Mouse (Mus musculus) heart, embryonic 14.5 days (tissue): ENCODE data around the gene Atp5mpl. TPM values are rescaled to one million over a fixed set of nuclear protein-coding genes. Genes with fewer than 3 reads are reported as not detected.

Experiments used
- ATAC-seq: fragments of 200-750 bp; cut with Nextera tagmentation; 2 replicates; pipeline ENCODE4 v1.8.0; 2017; ENCODE audit warnings: low read depth, moderate TSS enrichment; ENCODE audit not compliant: insufficient number of reproducible peaks, insufficient read depth, low FRiP score
- H3K27ac ChIP-seq, 2 experiments: fragments of 200-500 bp in 1 of 2; fragments of 300-500 bp in 1 of 2; sonication (generic) in 1 of 2; replicated peaks in 1 of 2; 2 replicates each; pipeline ENCODE4 v1.5.1; 2012 to 2014; ENCODE audit warnings: low read depth in 2 of 2, low read length in 2 of 2, control low read depth in 1 of 2, mild to moderate bottlenecking in 1 of 2, mixed read lengths in 1 of 2; ENCODE audit not compliant: control insufficient read depth in 1 of 2, insufficient read depth in 1 of 2
- H3K27me3 ChIP-seq: fragments of 300-500 bp; sonication (generic); 2 replicates; pipeline ENCODE4 v1.6.1; 2014; ENCODE audit warnings: mild to moderate bottlenecking, low read length, control low read depth; ENCODE audit not compliant: control insufficient read depth, insufficient read depth
- H3K36me3 ChIP-seq: fragments of 300-500 bp; sonication (generic); 2 replicates; pipeline ENCODE4 v1.6.1; 2014; ENCODE audit warnings: mild to moderate bottlenecking, control low read depth, low read length, mixed read lengths; ENCODE audit not compliant: control insufficient read depth, insufficient read depth
- H3K4me1 ChIP-seq, 2 experiments: fragments of 200-500 bp in 1 of 2; fragments of 300-500 bp in 1 of 2; sonication (generic) in 1 of 2; 2 replicates each; pipeline ENCODE4 v1.6.1; 2012 to 2014; ENCODE audit warnings: low read length in 2 of 2, control low read depth in 1 of 2, mixed read lengths in 1 of 2; ENCODE audit not compliant: control insufficient read depth in 2 of 2, insufficient read depth in 2 of 2
- H3K4me2 ChIP-seq: fragments of 300-500 bp; sonication (generic); 2 replicates; pipeline ENCODE4 v1.6.1; 2014; ENCODE audit warnings: mild to moderate bottlenecking, low read length
- H3K4me3 ChIP-seq, 2 experiments: fragments of 200-500 bp in 1 of 2; fragments of 300-500 bp in 1 of 2; sonication (generic) in 1 of 2; 2 replicates each; pipeline ENCODE4 v1.5.1; 2012 to 2014; ENCODE audit warnings: low read length in 2 of 2, mild to moderate bottlenecking in 2 of 2, control low read depth in 1 of 2, low read depth in 1 of 2, moderate library complexity in 1 of 2; ENCODE audit not compliant: control insufficient read depth in 1 of 2, insufficient read depth in 1 of 2
- H3K9ac ChIP-seq: fragments of 300-500 bp; sonication (generic); 2 replicates; pipeline ENCODE4 v1.6.1; 2014; ENCODE audit warnings: mild to moderate bottlenecking, low read length
- H3K9me3 ChIP-seq: fragments of 300-500 bp; sonication (generic); 2 replicates; pipeline ENCODE4 v1.6.1; 2016; ENCODE audit warnings: low read length, control low read depth; ENCODE audit not compliant: control insufficient read depth
- WGBS: fragments of 180-500 bp; shearing (Covaris S2); extraction: QIAGEN DNeasy Blood & Tissue Kit; methylation state at CpG from one replicate; pipeline ENCODE4 v1.1.7; 2014; 5-methylcytosine and 5-hydroxymethylcytosine counted together
- polyA plus RNA-seq: library from polyadenylated mRNA; unstranded; fragments of >200 nt; fragmentation: Nextera tagmentation; extraction: Ambion mirVana; gene quantifications from 2 replicates; pipeline ENCODE4 v1.2.1, GENCODE M21; 2014

Gene Atp5mpl
- polyA plus RNA-seq, 1 experiment from 2014 or later = 2,053 TPM

DNA sequence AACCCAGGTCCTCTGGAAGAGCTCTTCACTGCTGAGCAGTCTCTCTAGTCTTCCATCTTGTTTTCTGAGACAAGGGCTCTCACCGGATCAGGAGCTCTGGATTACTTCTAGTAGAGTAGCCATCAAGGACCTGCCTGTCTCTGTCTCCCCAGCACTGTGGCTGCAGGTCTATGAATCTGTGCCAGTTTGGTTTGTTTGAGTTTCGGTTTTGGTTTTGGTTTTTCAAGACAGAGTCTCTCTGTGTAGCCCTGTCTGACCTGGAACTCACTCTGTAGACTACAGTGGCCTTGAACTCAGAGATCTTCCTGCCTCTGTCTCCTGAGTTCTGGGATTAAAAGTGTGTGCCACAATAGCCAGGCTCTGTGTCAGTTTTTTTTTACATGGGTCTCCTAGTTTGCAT lies 55.0 kb downstream of the Atp5mpl start:
- Histone ChIP-seq H3K36me3 (no peaks in the 10 kb centered on the region), H3K9me3 (no peaks in the 10 kb centered on the region), H3K27me3 (no peaks in the 10 kb centered on the region), H3K9ac (no peak overlapping the region), H3K4me2 (no peak overlapping the region), H3K27ac (no peak overlapping the region), H3K4me3 (no peak overlapping the region), H3K4me1 (peaks cover 7 to 8% of the 10 kb centered on the region in 2 experiments)
- ATAC-seq = no peak
- WGBS = 73% methylated on average over 2 of the region's 2 CpGs

Other genes starting within 250 kb of the Atp5mpl start
- gene Klc1, start 208.1 kb downstream of the Atp5mpl start, polyA plus RNA-seq = 98.9 and 118 TPM in 2 replicates
- 5.7 and 7.0 TPM in 2 replicates for gene Xrcc3, start 153.1 kb downstream of the Atp5mpl start, polyA plus RNA-seq
- 88.3 and 89.3 TPM in 2 replicates for gene Zfyve21, start 152.8 kb downstream of the Atp5mpl start, polyA plus RNA-seq
- 15.4 and 15.5 TPM in 2 replicates for gene Ppp1r13b, start 58.9 kb downstream of the Atp5mpl start, polyA plus RNA-seq
- 0.16 and 0.49 TPM in 2 replicates for gene Tdrd9, start 4.6 kb upstream of the Atp5mpl start, polyA plus RNA-seq
- 1.0 and 1.9 TPM in 2 replicates for gene Rd3l, start 14.3 kb upstream of the Atp5mpl start, polyA plus RNA-seq
- 0.15 TPM in 1 of 2 replicates, not detected in the other for gene Aspg, start 139.7 kb upstream of the Atp5mpl start, polyA plus RNA-seq
- gene Kif26a, start 179.2 kb upstream of the Atp5mpl start, polyA plus RNA-seq = 1.7 and 1.9 TPM in 2 replicates